Mouse (Mus musculus) cortical plate, adult 2 months (tissue): ENCODE measurements at regions not wholly inside any gene's neighbourhood (a gene's known extent, or its start where the extent isn't known, plus 50 kb on each side); places are given as distances from the start of the nearest gene placed in this dataset.

ENCODE experiments used
- CTCF ChIP-seq: fragments of 200-500 bp; IDR thresholded peaks from 2 replicates; pipeline ENCODE4 v1.5.1; 2011; ENCODE audit warnings: mild to moderate bottlenecking, control low read depth, low read length; ENCODE audit not compliant: insufficient read depth; ENCODE audit errors: extremely low read depth
- POLR2A ChIP-seq: fragments of 200-500 bp; IDR thresholded peaks from 2 replicates; pipeline ENCODE4 v1.6.1; 2011; ENCODE audit warnings: mild to moderate bottlenecking, low read length, control low read depth; ENCODE audit not compliant: insufficient read depth; ENCODE audit errors: extremely low read depth

GRCm38 (mm10) chr8:11957046-11957783 is 116.9 kb downstream of the Tex29 start:
- TF ChIP-seq CTCF (peak; percentile 53), POLR2A (no peak)
